Mouse (Mus musculus): ENCODE data around the gene Nt5dc3. TPM values are rescaled to one million over a fixed set of nuclear protein-coding genes. Genes with fewer than 3 reads are reported as not detected.

Nt5dc3 gene
- polyA plus RNA-seq, 1 experiment = 8.8 TPM

- Histone ChIP-seq H3K9ac (ENCODE audit: low read depth, poor library complexity, severe bottlenecking) (no peak overlapping the region), H3K4me3 (ENCODE audit: low read depth, low read length) (no peak overlapping the region), H3K36me3 (ENCODE audit: control insufficient read depth, insufficient read depth, low read length, poor library complexity, severe bottlenecking) (no peaks in the 10 kb centered on the region; the same call in 1 of the 2 replicates), H3K4me1 (ENCODE audit: control insufficient read depth, insufficient read depth, low read length) (no peaks in the 10 kb centered on the region), H3K9me3 (replicated peaks; ENCODE audit: control insufficient read depth, insufficient read depth, low read length, poor library complexity, severe bottlenecking) (no peaks in the 10 kb centered on the region), H3K27me3 (ENCODE audit: control insufficient read depth, insufficient read depth, low read length, poor library complexity, severe bottlenecking) (no peaks in the 10 kb centered on the region), H3K27ac (ENCODE audit: insufficient read depth, low read length) (no peak overlapping the region)
- TF ChIP-seq CTCF (IDR thresholded peaks at IDR 0.05; ENCODE audit: low read depth, low read length) (no peak), POLR2A (IDR thresholded peaks at IDR 0.05; ENCODE audit: insufficient read depth, low read length) (no peak), EP300 (IDR thresholded peaks at IDR 0.05; ENCODE audit: insufficient read depth, low read depth, low read length) (no peak)
Observed at GRCm38 (mm10) chr10:86825871-86826522, 47.2 kb downstream of the Nt5dc3 start.

GRCm38 (mm10) chr10:86826929-86827328 is 48.1 kb downstream of the Nt5dc3 start:
- Histone ChIP-seq H3K9ac (ENCODE audit: low read depth, poor library complexity, severe bottlenecking) (no peak overlapping the region), H3K36me3 (ENCODE audit: control insufficient read depth, insufficient read depth, low read length, poor library complexity, severe bottlenecking) (no peaks in the 10 kb centered on the region; the same call in 1 of the 2 replicates), H3K9me3 (replicated peaks; ENCODE audit: control insufficient read depth, insufficient read depth, low read length, poor library complexity, severe bottlenecking) (no peaks in the 10 kb centered on the region), H3K27me3 (ENCODE audit: control insufficient read depth, insufficient read depth, low read length, poor library complexity, severe bottlenecking) (no peaks in the 10 kb centered on the region), H3K27ac (ENCODE audit: insufficient read depth, low read length) (no peak overlapping the region), H3K4me1 (ENCODE audit: control insufficient read depth, insufficient read depth, low read length) (no peaks in the 10 kb centered on the region), H3K4me3 (ENCODE audit: low read depth, low read length) (no peak overlapping the region)
- TF ChIP-seq CTCF (IDR thresholded peaks at IDR 0.05; ENCODE audit: low read depth, low read length) (no peak), EP300 (IDR thresholded peaks at IDR 0.05; ENCODE audit: insufficient read depth, low read depth, low read length) (no peak), POLR2A (IDR thresholded peaks at IDR 0.05; ENCODE audit: insufficient read depth, low read length) (no peak)

- Histone ChIP-seq H3K36me3 (ENCODE audit: control insufficient read depth, insufficient read depth, low read length, poor library complexity, severe bottlenecking) (no peaks in the 10 kb centered on the region; the same call in 1 of the 2 replicates), H3K9ac (ENCODE audit: low read depth, poor library complexity, severe bottlenecking) (no peak overlapping the region), H3K27ac (ENCODE audit: insufficient read depth, low read length) (no peak overlapping the region), H3K9me3 (replicated peaks; ENCODE audit: control insufficient read depth, insufficient read depth, low read length, poor library complexity, severe bottlenecking) (no peaks in the 10 kb centered on the region), H3K27me3 (ENCODE audit: control insufficient read depth, insufficient read depth, low read length, poor library complexity, severe bottlenecking) (no peaks in the 10 kb centered on the region), H3K4me3 (ENCODE audit: low read depth, low read length) (no peak overlapping the region), H3K4me1 (ENCODE audit: control insufficient read depth, insufficient read depth, low read length) (no peaks in the 10 kb centered on the region)
- TF ChIP-seq CTCF (IDR thresholded peaks at IDR 0.05; ENCODE audit: low read depth, low read length) (no peak), EP300 (IDR thresholded peaks at IDR 0.05; ENCODE audit: insufficient read depth, low read depth, low read length) (no peak), POLR2A (IDR thresholded peaks at IDR 0.05; ENCODE audit: insufficient read depth, low read length) (no peak)
Observed at GRCm38 (mm10) chr10:86828221-86829135, 49.7 kb downstream of the Nt5dc3 start.

- Histone ChIP-seq H3K27me3 (ENCODE audit: control insufficient read depth, insufficient read depth, low read length, poor library complexity, severe bottlenecking) (no peaks in the 10 kb centered on the region), H3K9ac (ENCODE audit: low read depth, poor library complexity, severe bottlenecking) (no peak overlapping the region), H3K27ac (ENCODE audit: insufficient read depth, low read length) (no peak overlapping the region), H3K36me3 (ENCODE audit: control insufficient read depth, insufficient read depth, low read length, poor library complexity, severe bottlenecking) (no peaks in the 10 kb centered on the region; the same call in 1 of the 2 replicates), H3K9me3 (replicated peaks; ENCODE audit: control insufficient read depth, insufficient read depth, low read length, poor library complexity, severe bottlenecking) (no peaks in the 10 kb centered on the region), H3K4me3 (ENCODE audit: low read depth, low read length) (no peak overlapping the region), H3K4me1 (ENCODE audit: control insufficient read depth, insufficient read depth, low read length) (no peaks in the 10 kb centered on the region)
- no peak for TF ChIP-seq POLR2A (IDR thresholded peaks at IDR 0.05; ENCODE audit: insufficient read depth, low read length)
- peak; percentile 4 for TF ChIP-seq CTCF (IDR thresholded peaks at IDR 0.05; ENCODE audit: low read depth, low read length)
Observed at GRCm38 (mm10) chr10:86829515-86829914, 50.7 kb downstream of the Nt5dc3 start.

- Histone ChIP-seq H3K36me3 (ENCODE audit: control insufficient read depth, insufficient read depth, low read length, poor library complexity, severe bottlenecking) (no peaks in the 10 kb centered on the region), H3K9me3 (replicated peaks; ENCODE audit: control insufficient read depth, insufficient read depth, low read length, poor library complexity, severe bottlenecking) (no peaks in the 10 kb centered on the region), H3K9ac (ENCODE audit: low read depth, poor library complexity, severe bottlenecking) (no peak overlapping the region), H3K27ac (ENCODE audit: insufficient read depth, low read length) (no peak overlapping the region), H3K4me3 (ENCODE audit: low read depth, low read length) (no peak overlapping the region), H3K4me1 (ENCODE audit: control insufficient read depth, insufficient read depth, low read length) (no peaks in the 10 kb centered on the region), H3K27me3 (ENCODE audit: control insufficient read depth, insufficient read depth, low read length, poor library complexity, severe bottlenecking) (no peaks in the 10 kb centered on the region)
- TF ChIP-seq EP300 (IDR thresholded peaks at IDR 0.05; ENCODE audit: insufficient read depth, low read depth, low read length) = no peak
- TF ChIP-seq CTCF (IDR thresholded peaks at IDR 0.05; ENCODE audit: low read depth, low read length) = no peak
- TF ChIP-seq POLR2A (IDR thresholded peaks at IDR 0.05; ENCODE audit: insufficient read depth, low read length) = no peak
Observed at GRCm38 (mm10) chr10:86836784-86837183, 58.0 kb downstream of the Nt5dc3 start.

GRCm38 (mm10) chr10:86838827-86839226 is 60.0 kb downstream of the Nt5dc3 start:
- no peak overlapping the region for H3K4me3 ChIP-seq (ENCODE audit: low read depth, low read length)
- no peaks in the 10 kb centered on the region for H3K4me1 ChIP-seq (ENCODE audit: control insufficient read depth, insufficient read depth, low read length)
- H3K9ac ChIP-seq (ENCODE audit: low read depth, poor library complexity, severe bottlenecking) = no peak overlapping the region
- no peaks in the 10 kb centered on the region for H3K36me3 ChIP-seq (ENCODE audit: control insufficient read depth, insufficient read depth, low read length, poor library complexity, severe bottlenecking)
- no peaks in the 10 kb centered on the region for H3K9me3 ChIP-seq (replicated peaks; ENCODE audit: control insufficient read depth, insufficient read depth, low read length, poor library complexity, severe bottlenecking)
- TF ChIP-seq EP300 (IDR thresholded peaks at IDR 0.05; ENCODE audit: insufficient read depth, low read depth, low read length) (no peak), CTCF (IDR thresholded peaks at IDR 0.05; ENCODE audit: low read depth, low read length) (no peak), POLR2A (IDR thresholded peaks at IDR 0.05; ENCODE audit: insufficient read depth, low read length) (no peak)
- H3K27ac ChIP-seq (ENCODE audit: insufficient read depth, low read length) = no peak overlapping the region
- H3K27me3 ChIP-seq (ENCODE audit: control insufficient read depth, insufficient read depth, low read length, poor library complexity, severe bottlenecking) = no peaks in the 10 kb centered on the region
